Mouse (Mus musculus) kidney, adult 2 months (tissue): ENCODE measurements around the gene Gfod2.

Experiments used
- CTCF ChIP-seq: fragments of 200-500 bp; conservative IDR thresholded peaks from 2 replicates; pipeline ENCODE4 v1.5.1; 2011; ENCODE audit warnings: low read depth, mild to moderate bottlenecking, control low read depth, low read length, moderate library complexity, mixed read lengths; ENCODE audit not compliant: insufficient read depth, insufficient read length
- POLR2A ChIP-seq: fragments of 200-500 bp; IDR thresholded peaks from one replicate; pipeline ENCODE4 v1.6.1; 2011; ENCODE audit warnings: low read depth, low read length, control low read depth

- no peak for TF ChIP-seq CTCF
- no peak for TF ChIP-seq POLR2A
Measured at GRCm38 (mm10) chr8:105807766-105808165, 49.3 kb upstream of the Gfod2 start.
